Mouse (Mus musculus): Measurements from ENCODE around the gene Eno1.

- TF ChIP-seq CTCF (IDR thresholded peaks at IDR 0.05; ENCODE audit: low read depth, low read length) (no peak), TAL1 (conservative IDR thresholded peaks at IDR 0.05; ENCODE audit: low read depth, low read length) (no peak), GATA2 (IDR thresholded peaks at IDR 0.05; ENCODE audit: borderline replicate concordance, low read depth, low read length) (no peak), GATA1 (IDR thresholded peaks at IDR 0.05; ENCODE audit: borderline replicate concordance, low read length) (no peak)
Measured at GRCm38 (mm10) chr4:150202702-150203101, 33.8 kb upstream of the Eno1 start.

Data from G1E (cell line).